Mouse (Mus musculus) frontal cortex, adult (tissue): Measurements from ENCODE around the gene Sorbs1.

Experiments used
- ATAC-seq: cut with Nextera tagmentation; 2 replicates; pipeline ENCODE4 v1.9.2; 2017; ENCODE audit warnings: mild to moderate bottlenecking, moderate library complexity, mixed read lengths; ENCODE audit not compliant: low TSS enrichment

Sorbs1 gene

GRCm38 (mm10) chr19:40512500-40513421 is 818 bp downstream of the Sorbs1 start:
- ATAC-seq: peak; percentile 38

GRCm38 (mm10) chr19:40511679-40512309 is 1.8 kb downstream of the Sorbs1 start:
- no peak for ATAC-seq

GRCm38 (mm10) chr19:40511100-40511439 is 2.5 kb downstream of the Sorbs1 start:
- no peak for ATAC-seq

- ATAC-seq: no peak
These were observed 3.0 kb downstream of the Sorbs1 start for GRCm38 (mm10) chr19:40510387-40511099.

GRCm38 (mm10) chr19:40509274-40509673 is 4.3 kb downstream of the Sorbs1 start:
- ATAC-seq: no peak

GRCm38 (mm10) chr19:40508851-40509250 is 4.7 kb downstream of the Sorbs1 start:
- ATAC-seq: no peak

- ATAC-seq: no peak
These were observed 6.6 kb downstream of the Sorbs1 start for GRCm38 (mm10) chr19:40506965-40507364.

GRCm38 (mm10) chr19:40504336-40504735 is 9.2 kb downstream of the Sorbs1 start:
- ATAC-seq: no peak

- ATAC-seq: no peak
These were observed 13.4 kb downstream of the Sorbs1 start for GRCm38 (mm10) chr19:40499940-40500737.

GRCm38 (mm10) chr19:40499141-40499540 is 14.4 kb downstream of the Sorbs1 start:
- peak; percentile 29; the same call in 1 of the 2 replicates for ATAC-seq

GRCm38 (mm10) chr19:40498162-40498725 is 15.3 kb downstream of the Sorbs1 start:
- no peak for ATAC-seq

GRCm38 (mm10) chr19:40496509-40497267 is 16.9 kb downstream of the Sorbs1 start:
- ATAC-seq: no peak

GRCm38 (mm10) chr19:40496071-40496470 is 17.5 kb downstream of the Sorbs1 start:
- ATAC-seq: no peak

- ATAC-seq: no peak
These were observed 20.7 kb downstream of the Sorbs1 start for GRCm38 (mm10) chr19:40492902-40493301.

- no peak for ATAC-seq
These were observed 22.1 kb downstream of the Sorbs1 start for GRCm38 (mm10) chr19:40491442-40491841.

GRCm38 (mm10) chr19:40490765-40491164 is 22.8 kb downstream of the Sorbs1 start:
- no peak for ATAC-seq

- ATAC-seq: no peak
These were observed 23.9 kb downstream of the Sorbs1 start for GRCm38 (mm10) chr19:40489633-40490032.

GRCm38 (mm10) chr19:40488853-40489454 is 24.6 kb downstream of the Sorbs1 start:
- ATAC-seq: no peak

GRCm38 (mm10) chr19:40487561-40487960 is 26.0 kb downstream of the Sorbs1 start:
- no peak for ATAC-seq

GRCm38 (mm10) chr19:40481115-40481514 is 32.5 kb downstream of the Sorbs1 start:
- ATAC-seq: no peak
